Mouse (Mus musculus): ENCODE data around the gene Olfr373. TPM values are rescaled to one million over a fixed set of nuclear protein-coding genes. Genes with fewer than 3 reads are reported as not detected.
"Not testable (repeated sequence)": the region's sequence is repeated elsewhere in the genome, so short reads cannot be mapped to it uniquely, and the experiment has no call there.

Olfr373 gene
- polyA plus RNA-seq, 2 experiments = not detected

GRCm38 (mm10) chr8:72110876-72111275, 27.9 kb downstream of the Olfr373 start:
- Histone ChIP-seq H3K9ac (ENCODE audit: low read depth, low read length, severe bottlenecking) (no peak overlapping the region), H3K4me1 (ENCODE audit: control insufficient read depth, insufficient read depth, low read length) (no peaks in the 10 kb centered on the region), H3K27ac (replicated peaks; ENCODE audit: low read depth, low read length) (no peak overlapping the region), H3K27me3 (ENCODE audit: control insufficient read depth, insufficient read depth, low read length) (no peaks in the 10 kb centered on the region), H3K9me3 (ENCODE audit: control insufficient read depth, low read length) (no peaks in the 10 kb centered on the region), H3K36me3 (ENCODE audit: control insufficient read depth, insufficient read depth, low read length) (no peaks in the 10 kb centered on the region), H3K4me2 (replicated peaks; ENCODE audit: low read depth, low read length, severe bottlenecking) (no peak overlapping the region), H3K4me3 (replicated peaks; ENCODE audit: low read length) (no peak overlapping the region)
- no peak for TF ChIP-seq POLR2A (IDR thresholded peaks at IDR 0.05; ENCODE audit: borderline replicate concordance, extremely low read depth, insufficient read depth, insufficient read length)
- 78% methylated on average over 6 of the region's 6 CpGs for WGBS
- DNase-seq (ENCODE audit: low spot score) (no peak), ATAC-seq (ENCODE audit: low FRiP score, low read depth) (no peak)

GRCm38 (mm10) chr8:72112486-72112885, 29.5 kb downstream of the Olfr373 start:
- no peak overlapping the region for H3K4me3 ChIP-seq (replicated peaks; ENCODE audit: low read length)
- no peak overlapping the region for H3K4me2 ChIP-seq (replicated peaks; ENCODE audit: low read depth, low read length, severe bottlenecking)
- no peaks in the 10 kb centered on the region for H3K27me3 ChIP-seq (ENCODE audit: control insufficient read depth, insufficient read depth, low read length)
- no peak overlapping the region for H3K9ac ChIP-seq (ENCODE audit: low read depth, low read length, severe bottlenecking)
- WGBS = 67% methylated on average over 3 of the region's 3 CpGs
- TF ChIP-seq POLR2A (IDR thresholded peaks at IDR 0.05; ENCODE audit: borderline replicate concordance, extremely low read depth, insufficient read depth, insufficient read length) = no peak
- ATAC-seq (ENCODE audit: low FRiP score, low read depth) (no peak), DNase-seq (ENCODE audit: low spot score) (no peak)
- H3K9me3 ChIP-seq (ENCODE audit: control insufficient read depth, low read length) = no peaks in the 10 kb centered on the region
- H3K27ac ChIP-seq (replicated peaks; ENCODE audit: low read depth, low read length) = no peak overlapping the region
- no peaks in the 10 kb centered on the region for H3K36me3 ChIP-seq (ENCODE audit: control insufficient read depth, insufficient read depth, low read length)
- no peaks in the 10 kb centered on the region for H3K4me1 ChIP-seq (ENCODE audit: control insufficient read depth, insufficient read depth, low read length)

GRCm38 (mm10) chr8:72115202-72115601, 32.2 kb downstream of the Olfr373 start:
- Histone ChIP-seq H3K27me3 (ENCODE audit: control insufficient read depth, insufficient read depth, low read length) (no peaks in the 10 kb centered on the region), H3K9ac (ENCODE audit: low read depth, low read length, severe bottlenecking) (no peak overlapping the region), H3K4me1 (ENCODE audit: control insufficient read depth, insufficient read depth, low read length) (no peaks in the 10 kb centered on the region), H3K9me3 (ENCODE audit: control insufficient read depth, low read length) (no peaks in the 10 kb centered on the region), H3K27ac (replicated peaks; ENCODE audit: low read depth, low read length) (no peak overlapping the region), H3K4me2 (replicated peaks; ENCODE audit: low read depth, low read length, severe bottlenecking) (no peak overlapping the region), H3K4me3 (replicated peaks; ENCODE audit: low read length) (no peak overlapping the region), H3K36me3 (ENCODE audit: control insufficient read depth, insufficient read depth, low read length) (no peaks in the 10 kb centered on the region)
- TF ChIP-seq POLR2A (IDR thresholded peaks at IDR 0.05; ENCODE audit: borderline replicate concordance, extremely low read depth, insufficient read depth, insufficient read length) = no peak
- no peak for DNase-seq (ENCODE audit: low spot score)
- 93% methylated on average over 2 of the region's 2 CpGs for WGBS
- no peak for ATAC-seq (ENCODE audit: low FRiP score, low read depth)

GRCm38 (mm10) chr8:72118616-72119015, 35.6 kb downstream of the Olfr373 start:
- H3K4me2 ChIP-seq (replicated peaks; ENCODE audit: low read depth, low read length, severe bottlenecking) = no peak overlapping the region
- no peak for DNase-seq (ENCODE audit: low spot score)
- H3K4me3 ChIP-seq (replicated peaks; ENCODE audit: low read length) = no peak overlapping the region
- no peak overlapping the region for H3K27ac ChIP-seq (replicated peaks; ENCODE audit: low read depth, low read length)
- no peaks in the 10 kb centered on the region for H3K9me3 ChIP-seq (ENCODE audit: control insufficient read depth, low read length)
- TF ChIP-seq POLR2A (IDR thresholded peaks at IDR 0.05; ENCODE audit: borderline replicate concordance, extremely low read depth, insufficient read depth, insufficient read length) = no peak
- WGBS = 45% methylated on average over 4 of the region's 4 CpGs
- no peaks in the 10 kb centered on the region for H3K27me3 ChIP-seq (ENCODE audit: control insufficient read depth, insufficient read depth, low read length)
- H3K36me3 ChIP-seq (ENCODE audit: control insufficient read depth, insufficient read depth, low read length) = no peaks in the 10 kb centered on the region
- no peaks in the 10 kb centered on the region for H3K4me1 ChIP-seq (ENCODE audit: control insufficient read depth, insufficient read depth, low read length)
- no peak for ATAC-seq (ENCODE audit: low FRiP score, low read depth)
- H3K9ac ChIP-seq (ENCODE audit: low read depth, low read length, severe bottlenecking) = no peak overlapping the region

- not testable (repeated sequence) for H3K4me3 ChIP-seq (replicated peaks; ENCODE audit: low read length); ATAC-seq (ENCODE audit: low FRiP score, low read depth); H3K27me3 ChIP-seq (ENCODE audit: control insufficient read depth, insufficient read depth, low read length); H3K27ac ChIP-seq (replicated peaks; ENCODE audit: low read depth, low read length); H3K9me3 ChIP-seq (ENCODE audit: control insufficient read depth, low read length); DNase-seq (ENCODE audit: low spot score); H3K9ac ChIP-seq (ENCODE audit: low read depth, low read length, severe bottlenecking); H3K4me2 ChIP-seq (replicated peaks; ENCODE audit: low read depth, low read length, severe bottlenecking); H3K4me1 ChIP-seq (ENCODE audit: control insufficient read depth, insufficient read depth, low read length); H3K36me3 ChIP-seq (ENCODE audit: control insufficient read depth, insufficient read depth, low read length)
- WGBS = 51% methylated on average over 3 of the region's 3 CpGs
Measured at GRCm38 (mm10) chr8:72121486-72121885, 38.5 kb downstream of the Olfr373 start.

- 19% methylated on average over 1 of the region's 1 CpGs for WGBS
- Histone ChIP-seq H3K4me1 (ENCODE audit: control insufficient read depth, insufficient read depth, low read length) (no peaks in the 10 kb centered on the region), H3K4me2 (replicated peaks; ENCODE audit: low read depth, low read length, severe bottlenecking) (no peak overlapping the region), H3K36me3 (ENCODE audit: control insufficient read depth, insufficient read depth, low read length) (no peaks in the 10 kb centered on the region), H3K27me3 (ENCODE audit: control insufficient read depth, insufficient read depth, low read length) (no peaks in the 10 kb centered on the region), H3K27ac (replicated peaks; ENCODE audit: low read depth, low read length) (no peak overlapping the region), H3K4me3 (replicated peaks; ENCODE audit: low read length) (no peak overlapping the region), H3K9ac (ENCODE audit: low read depth, low read length, severe bottlenecking) (no peak overlapping the region), H3K9me3 (ENCODE audit: control insufficient read depth, low read length) (no peaks in the 10 kb centered on the region)
- TF ChIP-seq POLR2A (IDR thresholded peaks at IDR 0.05; ENCODE audit: borderline replicate concordance, extremely low read depth, insufficient read depth, insufficient read length) = no peak
- DNase-seq (ENCODE audit: low spot score) = no peak
- ATAC-seq (ENCODE audit: low FRiP score, low read depth) = no peak
Measured at GRCm38 (mm10) chr8:72121997-72122396, 39.0 kb downstream of the Olfr373 start.

Data from limb, embryonic 14.5 days (tissue).